Mouse (Mus musculus): Measurements from ENCODE around the gene Lta. TPM values are rescaled to one million over a fixed set of nuclear protein-coding genes. Genes with fewer than 3 reads are reported as not detected.

Lta gene
- polyA plus RNA-seq, 1 experiment: 4.4 TPM

GRCm38 (mm10) chr17:35225456-35225855 is 20.3 kb upstream of the Lta start:
- TF ChIP-seq POLR2A (IDR thresholded peaks at IDR 0.05; ENCODE audit: borderline replicate concordance, control insufficient read depth, low read depth, low read length): no peak
- no peak for TF ChIP-seq CTCF (IDR thresholded peaks at IDR 0.05; ENCODE audit: control insufficient read depth, insufficient read depth, low read length)
- H3K27ac ChIP-seq (ENCODE audit: control insufficient read depth, insufficient read depth, low read depth, low read length, poor library complexity): no peak overlapping the region
- H3K4me1 ChIP-seq (ENCODE audit: control insufficient read depth, insufficient read depth, low read length): peaks cover 12% of the 10 kb centered on the region
- H3K4me3 ChIP-seq (replicated peaks; ENCODE audit: control insufficient read depth, low read depth, low read length): no peak overlapping the region
- 89% methylated on average over 5 of the region's 5 CpGs for WGBS

DNA sequence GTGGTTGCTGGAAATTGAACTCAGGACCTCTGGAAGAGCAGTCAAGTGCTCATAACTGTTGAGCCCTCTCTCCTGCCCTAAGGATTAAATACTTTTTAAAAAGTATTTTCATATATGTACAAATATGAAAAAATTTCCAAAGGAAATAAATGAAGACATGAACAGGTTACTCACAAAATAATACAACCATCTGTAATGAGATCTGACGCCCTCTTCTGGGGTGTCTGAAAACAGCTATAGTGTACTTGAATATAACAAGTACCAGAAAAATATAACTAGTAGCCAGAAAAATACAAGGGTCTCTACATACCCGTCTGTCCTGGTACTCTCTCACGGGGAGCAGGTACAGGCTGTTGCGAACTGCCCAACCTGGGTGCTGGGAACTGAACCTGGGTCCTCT is 19.5 kb upstream of the Lta start:
- no peak for TF ChIP-seq CTCF (IDR thresholded peaks at IDR 0.05; ENCODE audit: control insufficient read depth, insufficient read depth, low read length)
- no peak for TF ChIP-seq POLR2A (IDR thresholded peaks at IDR 0.05; ENCODE audit: borderline replicate concordance, control insufficient read depth, low read depth, low read length)
- H3K4me3 ChIP-seq (replicated peaks; ENCODE audit: control insufficient read depth, low read depth, low read length): no peak overlapping the region
- H3K27ac ChIP-seq (ENCODE audit: control insufficient read depth, insufficient read depth, low read depth, low read length, poor library complexity): no peak overlapping the region
- 86% methylated on average over 4 of the region's 4 CpGs for WGBS
- peaks cover 14% of the 10 kb centered on the region for H3K4me1 ChIP-seq (ENCODE audit: control insufficient read depth, insufficient read depth, low read length)

DNA sequence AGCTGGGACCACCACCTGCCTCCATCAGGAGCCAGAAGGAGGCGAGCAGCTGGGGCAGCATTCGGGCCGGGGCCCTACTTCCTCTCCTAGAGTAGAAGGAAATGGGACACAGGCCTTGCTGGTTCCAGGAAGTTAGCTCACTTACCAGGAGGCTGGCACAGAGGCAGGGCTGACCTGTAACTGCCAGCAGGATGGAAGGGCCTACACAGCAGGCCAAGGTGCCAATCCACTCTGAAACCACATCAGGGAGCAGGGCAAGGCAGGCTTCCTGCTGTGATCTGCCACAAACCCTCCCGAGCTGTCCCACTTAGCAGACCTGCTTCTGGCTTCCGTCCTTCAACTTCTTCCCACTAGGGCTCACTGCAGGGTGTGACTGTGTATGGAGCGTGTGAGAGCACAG is 17.1 kb upstream of the Lta start:
- Histone ChIP-seq H3K27ac (ENCODE audit: control insufficient read depth, insufficient read depth, low read depth, low read length, poor library complexity) (peak overlapping the region; percentile 46), H3K4me1 (ENCODE audit: control insufficient read depth, insufficient read depth, low read length) (peaks cover 20% of the 10 kb centered on the region), H3K4me3 (replicated peaks; ENCODE audit: control insufficient read depth, low read depth, low read length) (no peak overlapping the region)
- TF ChIP-seq CTCF (IDR thresholded peaks at IDR 0.05; ENCODE audit: control insufficient read depth, insufficient read depth, low read length) (no peak), POLR2A (IDR thresholded peaks at IDR 0.05; ENCODE audit: borderline replicate concordance, control insufficient read depth, low read depth, low read length) (no peak)
- WGBS: 15% methylated on average over 6 of the region's 6 CpGs

GRCm38 (mm10) chr17:35220156-35220952 is 15.2 kb upstream of the Lta start, which contains the start of gene Gm16181:
Gene Gm16181 (plus strand): TSS chr17:35220834.
- no peak within 1 kb of the TSS for H3K4me3 ChIP-seq (replicated peaks; ENCODE audit: control insufficient read depth, low read depth, low read length)
- peak within 1 kb of the TSS; percentile 85 for H3K27ac ChIP-seq (ENCODE audit: control insufficient read depth, insufficient read depth, low read depth, low read length, poor library complexity)
- H3K4me1 ChIP-seq (ENCODE audit: control insufficient read depth, insufficient read depth, low read length): peaks cover 15% of the 10 kb centered on the region
- 45% methylated on average over 28 of the region's 28 CpGs for WGBS
- TF ChIP-seq CTCF (IDR thresholded peaks at IDR 0.05; ENCODE audit: control insufficient read depth, insufficient read depth, low read length) (no peak), POLR2A (IDR thresholded peaks at IDR 0.05; ENCODE audit: borderline replicate concordance, control insufficient read depth, low read depth, low read length) (no peak; the same call in 1 of the 2 replicates)

DNA sequence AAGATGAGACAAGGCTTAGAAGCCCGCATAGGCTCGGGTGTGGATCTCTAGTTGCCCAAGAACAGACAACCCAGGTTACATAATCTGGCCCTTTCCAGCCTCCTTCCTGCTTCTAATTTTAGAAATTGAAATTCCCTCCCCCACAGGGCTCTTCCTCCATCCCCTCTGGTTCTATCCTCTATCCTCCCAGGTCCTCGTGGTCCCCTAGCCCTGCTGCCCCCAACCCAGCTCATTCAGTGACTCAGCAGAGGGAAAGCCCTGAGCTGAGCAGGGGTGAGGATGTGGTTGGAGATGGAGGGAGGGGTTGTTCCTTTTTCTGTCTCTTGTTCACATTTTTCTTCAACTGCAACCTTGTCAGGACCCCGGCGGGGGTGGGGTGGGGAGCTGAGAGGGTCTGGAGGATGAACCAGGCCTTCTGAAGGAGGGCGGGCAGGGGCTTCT is 14.5 kb upstream of the Lta start:
- Histone ChIP-seq H3K27ac (ENCODE audit: control insufficient read depth, insufficient read depth, low read depth, low read length, poor library complexity) (peak overlapping the region; percentile 85), H3K4me3 (replicated peaks; ENCODE audit: control insufficient read depth, low read depth, low read length) (no peak overlapping the region), H3K4me1 (ENCODE audit: control insufficient read depth, insufficient read depth, low read length) (peaks cover 15% of the 10 kb centered on the region)
- WGBS: 4% methylated on average over 6 of the region's 6 CpGs
- TF ChIP-seq POLR2A (IDR thresholded peaks at IDR 0.05; ENCODE audit: borderline replicate concordance, control insufficient read depth, low read depth, low read length): no peak
- no peak for TF ChIP-seq CTCF (IDR thresholded peaks at IDR 0.05; ENCODE audit: control insufficient read depth, insufficient read depth, low read length)

DNA sequence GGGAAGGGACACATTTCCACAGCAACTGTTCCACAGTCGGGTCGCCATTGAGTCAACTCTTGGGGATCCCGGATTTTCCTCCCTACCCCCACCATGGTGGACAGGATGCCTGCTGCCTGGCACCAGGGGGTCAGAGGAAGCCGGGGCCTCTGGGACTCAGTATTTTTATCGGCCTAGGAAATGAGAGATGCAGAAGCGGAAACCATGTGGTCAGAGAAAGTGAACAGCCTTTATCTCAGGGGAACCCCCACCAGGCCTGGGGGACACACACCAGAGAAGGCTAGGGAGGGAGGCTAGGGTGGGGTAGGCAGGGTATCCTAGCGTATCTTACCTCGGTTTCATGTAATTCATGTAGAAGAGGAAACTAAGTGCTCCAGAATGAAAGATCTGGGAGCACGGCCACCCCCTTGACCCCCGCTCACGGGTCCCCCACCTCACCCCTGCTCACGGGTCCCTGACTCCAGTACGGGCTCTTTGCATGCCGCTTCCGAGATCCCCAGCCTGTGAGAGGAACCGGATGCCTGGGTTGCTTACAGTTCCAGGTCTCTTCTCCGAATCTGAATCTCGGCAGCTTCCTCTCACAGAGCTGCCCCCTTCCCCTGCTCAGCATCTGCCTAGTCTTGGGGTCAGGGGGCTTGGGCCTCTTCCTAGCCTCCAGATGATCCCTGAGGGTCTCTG is 13.5 kb upstream of the Lta start:
- no peak for TF ChIP-seq CTCF (IDR thresholded peaks at IDR 0.05; ENCODE audit: control insufficient read depth, insufficient read depth, low read length)
- TF ChIP-seq POLR2A (IDR thresholded peaks at IDR 0.05; ENCODE audit: borderline replicate concordance, control insufficient read depth, low read depth, low read length): no peak
- peak overlapping the region; percentile 40 for H3K4me3 ChIP-seq (replicated peaks; ENCODE audit: control insufficient read depth, low read depth, low read length)
- peak overlapping the region; percentile 85 for H3K27ac ChIP-seq (ENCODE audit: control insufficient read depth, insufficient read depth, low read depth, low read length, poor library complexity)
- peaks cover 14% of the 10 kb centered on the region for H3K4me1 ChIP-seq (ENCODE audit: control insufficient read depth, insufficient read depth, low read length)
- WGBS: 2% methylated on average over 18 of the region's 18 CpGs

- 83% methylated on average over 5 of the region's 5 CpGs for WGBS
- no peak overlapping the region for H3K4me3 ChIP-seq (replicated peaks; ENCODE audit: control insufficient read depth, low read depth, low read length)
- H3K4me1 ChIP-seq (ENCODE audit: control insufficient read depth, insufficient read depth, low read length): peaks cover 16% of the 10 kb centered on the region
- TF ChIP-seq POLR2A (IDR thresholded peaks at IDR 0.05; ENCODE audit: borderline replicate concordance, control insufficient read depth, low read depth, low read length) (no peak), CTCF (IDR thresholded peaks at IDR 0.05; ENCODE audit: control insufficient read depth, insufficient read depth, low read length) (no peak)
- no peak overlapping the region for H3K27ac ChIP-seq (ENCODE audit: control insufficient read depth, insufficient read depth, low read depth, low read length, poor library complexity)
Measured at GRCm38 (mm10) chr17:35213071-35213470, 7.9 kb upstream of the Lta start.

DNA sequence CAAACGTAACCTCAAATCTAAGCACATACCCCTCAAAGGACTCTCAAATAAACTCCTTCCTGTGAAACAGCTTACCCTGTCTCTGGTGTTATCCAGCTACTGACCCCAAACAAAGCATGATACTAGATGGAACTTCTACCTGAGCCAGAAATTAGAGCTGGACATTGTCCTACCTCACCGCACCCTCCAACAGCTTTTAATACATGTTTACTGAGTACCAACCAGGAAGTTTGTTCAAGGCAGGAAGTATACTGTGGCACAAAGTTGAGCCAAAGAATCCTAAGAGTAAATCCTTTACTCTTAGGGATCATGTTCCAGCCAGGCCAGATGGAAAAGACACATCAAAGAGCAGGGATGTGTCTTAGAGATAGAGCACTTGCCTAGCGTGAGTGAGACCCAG is 5.4 kb upstream of the Lta start:
- Histone ChIP-seq H3K4me3 (replicated peaks; ENCODE audit: control insufficient read depth, low read depth, low read length) (no peak overlapping the region), H3K27ac (ENCODE audit: control insufficient read depth, insufficient read depth, low read depth, low read length, poor library complexity) (no peak overlapping the region; the same call in 1 of the 2 replicates), H3K4me1 (ENCODE audit: control insufficient read depth, insufficient read depth, low read length) (peaks cover 13% of the 10 kb centered on the region)

More for the DNA sequence above, 5.4 kb upstream of the Lta start:
- 63% methylated on average over 3 of the region's 3 CpGs for WGBS
- no peak for TF ChIP-seq CTCF (IDR thresholded peaks at IDR 0.05; ENCODE audit: control insufficient read depth, insufficient read depth, low read length)
- TF ChIP-seq POLR2A (IDR thresholded peaks at IDR 0.05; ENCODE audit: borderline replicate concordance, control insufficient read depth, low read depth, low read length): no peak
